Mouse (Mus musculus) kidney, adult 2 months (tissue): Measurements from ENCODE around the gene Axdnd1.

Experiments
- CTCF ChIP-seq: fragments of 200-500 bp; conservative IDR thresholded peaks from 2 replicates; pipeline ENCODE4 v1.5.1; 2011; ENCODE audit warnings: low read depth, mild to moderate bottlenecking, control low read depth, low read length, moderate library complexity, mixed read lengths; ENCODE audit not compliant: insufficient read depth, insufficient read length
- POLR2A ChIP-seq: fragments of 200-500 bp; IDR thresholded peaks from one replicate; pipeline ENCODE4 v1.6.1; 2011; ENCODE audit warnings: low read depth, low read length, control low read depth

- TF ChIP-seq POLR2A (no peak), CTCF (no peak)
Measured at GRCm38 (mm10) chr1:156381217-156381616, 39.7 kb downstream of the Axdnd1 start.
